Mouse (Mus musculus): ENCODE results near the gene Lrrc29.

GRCm38 (mm10) chr8:105283074-105283473 is 43.0 kb downstream of the Lrrc29 start:
- TF ChIP-seq CTCF (IDR thresholded peaks at IDR 0.05; ENCODE audit: low read depth) (peak; percentile 76), EP300 (IDR thresholded peaks at IDR 0.05; ENCODE audit: low read depth) (no peak)

Data from heart, postnatal 0 days (tissue).